Mouse (Mus musculus) cerebellum, adult 2 months (tissue): ENCODE measurements around the gene Myh2. TPM values are rescaled to one million over a fixed set of nuclear protein-coding genes. Genes with fewer than 3 reads are reported as not detected.

Source experiments
- DNase-seq, 2 experiments: peaks; one replicate each; pipeline ENCODE4 v3.0.0; 2021
- H3K27ac ChIP-seq: fragments of 200-500 bp; 2 replicates; pipeline ENCODE4 v1.5.1; 2012; ENCODE audit warnings: low read length, control low read depth, inconsistent platforms; ENCODE audit not compliant: insufficient read depth
- H3K27me3 ChIP-seq: fragments of 200-500 bp; 2 replicates; pipeline ENCODE4 v1.6.1; 2012; ENCODE audit warnings: inconsistent platforms, mild to moderate bottlenecking, low read length, moderate library complexity; ENCODE audit not compliant: control insufficient read depth, insufficient read depth
- H3K4me1 ChIP-seq: fragments of 200-500 bp; 2 replicates; pipeline ENCODE4 v1.6.1; 2011; ENCODE audit warnings: low read length; ENCODE audit not compliant: control insufficient read depth, insufficient read depth
- H3K4me3 ChIP-seq: fragments of 200-500 bp; replicated peaks from 2 replicates; pipeline ENCODE3; 2011; ENCODE audit warnings: mild to moderate bottlenecking, low read depth, low read length, control low read depth; ENCODE audit not compliant: insufficient read depth
- CTCF ChIP-seq: fragments of 200-500 bp; IDR thresholded peaks from 2 replicates; pipeline ENCODE4 v1.5.1; 2011; ENCODE audit warnings: low read depth, mild to moderate bottlenecking, control low read depth, low read length, moderate library complexity, borderline replicate concordance; ENCODE audit not compliant: insufficient read depth
- POLR2A ChIP-seq: fragments of 200-500 bp; IDR thresholded peaks from 2 replicates; pipeline ENCODE4 v1.6.1; 2011; ENCODE audit warnings: low read length, control low read depth, borderline replicate concordance; ENCODE audit not compliant: insufficient read depth
- WGBS: fragments of 180-500 bp; shearing (Covaris S2); methylation state at CpG from one replicate; pipeline ENCODE4 v1.1.7; 2018; 5-methylcytosine and 5-hydroxymethylcytosine counted together
- polyA plus RNA-seq: library from polyadenylated mRNA; depleted of rRNA; stranded (reverse); fragments of >200 nt; gene quantifications from 2 replicates; pipeline ENCODE4 v1.2.3, GENCODE M21; 2012; rRNA removed

Myh2 gene
- polyA plus RNA-seq, 1 experiment = not detected

DNA sequence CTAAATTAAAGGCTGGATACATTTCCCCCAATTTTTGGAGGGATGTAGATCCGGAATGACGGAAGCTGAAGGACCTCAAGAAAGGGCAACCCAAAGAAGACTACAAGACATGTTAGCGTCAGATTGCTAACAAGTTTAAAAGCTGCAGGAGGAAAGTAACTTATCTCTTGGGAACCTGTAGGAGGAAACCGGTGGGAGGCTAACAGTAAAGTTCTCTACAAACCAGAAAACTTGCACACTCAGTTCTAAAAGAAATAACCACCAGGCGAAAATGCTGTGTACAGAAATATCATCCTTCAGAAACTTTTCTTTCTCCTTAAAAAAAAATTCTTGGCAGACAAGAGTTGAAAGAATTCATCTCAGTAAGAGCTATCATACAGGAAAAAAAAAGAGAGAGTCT is 58.3 kb downstream of the Myh2 start:
- Histone ChIP-seq H3K4me1 (no peaks in the 10 kb centered on the region), H3K27me3 (no peaks in the 10 kb centered on the region), H3K4me3 (no peak overlapping the region), H3K27ac (no peak overlapping the region)
- DNase-seq = no peak
- no peak for TF ChIP-seq CTCF
- no peak for TF ChIP-seq POLR2A
- WGBS = 61% methylated on average over 5 of the region's 5 CpGs

DNA sequence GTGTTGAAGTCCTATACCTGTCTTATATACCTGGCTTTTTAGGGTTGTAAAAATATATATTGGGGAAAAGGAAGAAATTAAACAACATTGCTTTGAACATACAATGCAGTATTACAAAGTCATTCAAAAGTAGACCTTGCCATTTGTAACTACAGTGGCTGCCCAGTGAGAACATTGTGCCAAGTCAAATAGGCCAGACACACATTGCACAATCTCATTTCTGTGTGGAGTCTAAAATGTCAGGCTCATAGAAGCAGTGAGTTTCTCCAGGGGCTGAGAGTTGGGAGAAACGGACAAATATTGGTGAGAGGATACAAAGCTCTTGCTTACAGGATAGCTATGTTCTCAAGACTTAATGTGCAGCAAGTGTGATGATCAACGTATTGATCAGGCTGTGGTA is 59.1 kb downstream of the Myh2 start:
- no peak overlapping the region for H3K27ac ChIP-seq
- H3K4me3 ChIP-seq = no peak overlapping the region
- H3K27me3 ChIP-seq = no peaks in the 10 kb centered on the region
- H3K4me1 ChIP-seq = no peaks in the 10 kb centered on the region
- 72% methylated on average over 2 of the region's 2 CpGs for WGBS
- TF ChIP-seq POLR2A (no peak), CTCF (no peak)
- DNase-seq = no peak

DNA sequence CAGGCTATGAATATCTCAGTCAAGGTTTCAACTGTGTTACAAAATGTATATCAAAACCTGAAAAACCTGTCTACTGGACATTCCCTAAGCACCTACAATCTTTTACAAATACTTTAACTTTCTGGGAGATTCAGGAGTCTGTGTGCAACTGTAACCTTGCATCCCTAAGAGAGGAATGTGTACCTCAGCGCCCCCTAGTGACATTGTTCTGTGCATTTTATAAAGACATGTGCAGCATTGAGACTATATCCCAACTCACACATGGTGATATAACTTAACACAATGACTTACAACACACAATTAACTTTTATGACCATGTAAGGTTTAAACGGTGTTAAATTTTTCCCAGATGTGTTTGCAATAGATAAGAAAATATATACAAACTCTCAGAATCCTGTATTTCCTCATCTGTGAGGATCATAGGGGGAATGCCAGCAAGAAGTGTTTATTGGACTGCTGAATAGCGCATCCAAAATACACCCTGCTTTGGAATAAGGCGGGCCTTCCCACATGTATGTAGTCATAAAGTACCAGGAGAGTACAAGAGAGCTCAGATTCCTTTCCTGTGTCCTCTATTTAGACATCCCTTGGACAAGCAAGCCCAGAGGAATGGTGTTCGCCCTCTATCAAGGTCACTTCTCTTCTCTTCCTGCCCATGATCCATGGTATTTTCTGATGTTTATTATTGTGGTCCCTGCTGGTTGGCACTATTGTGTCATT is 65.0 kb downstream of the Myh2 start:
- peak in 1 of 2 experiments; percentile 7 for DNase-seq
- 72% methylated on average over 5 of the region's 5 CpGs for WGBS

DNA sequence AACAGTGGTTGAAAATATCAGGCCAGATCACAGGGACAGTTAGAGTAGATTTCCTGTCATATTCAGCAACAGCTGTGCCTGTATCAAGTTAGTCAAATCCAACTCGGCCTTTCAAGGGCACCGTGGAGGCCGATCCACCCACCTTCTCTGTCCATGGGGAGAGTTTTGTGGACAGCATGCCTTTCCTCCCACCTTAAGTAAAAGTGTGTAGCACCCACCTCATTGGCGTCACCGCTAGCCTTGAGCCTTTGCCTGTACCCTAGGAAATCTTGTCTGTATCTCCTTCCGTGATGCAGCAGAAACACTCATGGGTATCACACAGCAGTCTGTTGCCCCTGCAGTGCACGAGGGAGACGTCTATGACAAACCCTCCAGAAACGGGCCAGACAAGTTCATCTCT is 66.0 kb downstream of the Myh2 start:
- no peaks in the 10 kb centered on the region for H3K27me3 ChIP-seq
- 75% methylated on average over 9 of the region's 9 CpGs for WGBS
- H3K4me1 ChIP-seq = no peaks in the 10 kb centered on the region
- H3K27ac ChIP-seq = no peak overlapping the region
- H3K4me3 ChIP-seq = no peak overlapping the region
- no peak for TF ChIP-seq POLR2A
- no peak for TF ChIP-seq CTCF
- DNase-seq = no peak

More for the DNA sequence above, 65.0 kb downstream of the Myh2 start:
- TF ChIP-seq POLR2A (no peak), CTCF (no peak)
- no peak overlapping the region for H3K27ac ChIP-seq
- no peak overlapping the region for H3K4me3 ChIP-seq
- H3K27me3 ChIP-seq = no peaks in the 10 kb centered on the region
- H3K4me1 ChIP-seq = no peaks in the 10 kb centered on the region

DNA sequence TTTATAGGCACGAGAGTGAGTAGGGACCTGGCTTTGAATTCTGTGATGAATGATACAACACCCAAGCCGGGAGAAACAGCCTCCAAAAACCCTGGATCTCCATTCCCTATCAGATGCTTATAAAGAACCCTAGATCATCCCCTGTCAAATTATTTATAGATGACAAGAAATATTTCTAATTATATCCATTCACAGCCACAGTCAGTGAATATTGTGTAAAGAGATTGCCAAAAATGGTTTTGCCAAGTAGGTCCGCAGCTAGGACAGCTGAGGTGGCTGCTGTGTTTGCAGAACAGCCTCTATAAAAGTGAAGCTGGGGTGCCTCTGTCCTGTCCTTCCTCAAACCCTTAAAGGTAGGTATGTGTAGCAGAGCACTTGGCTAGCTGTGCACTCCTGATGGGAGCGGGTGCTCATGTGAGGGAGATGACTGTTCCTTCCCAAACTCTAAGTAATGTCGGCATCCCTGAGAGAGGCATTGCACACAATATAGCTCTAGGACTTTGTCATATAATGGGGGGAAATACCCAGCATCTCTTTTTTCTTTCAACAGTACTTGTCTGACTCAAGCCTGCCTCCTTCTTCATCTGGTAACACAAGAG is 66.8 kb downstream of the Myh2 start, which contains the start of gene Myh4:
Gene Myh4 (plus strand): TSS at position 549 of the 599 bp plus-strand sequence.
- 56% methylated on average over 5 of the region's 5 CpGs for WGBS
- TF ChIP-seq POLR2A (no peak), CTCF (no peak)
- Histone ChIP-seq H3K4me3 (no peak within 1 kb of the TSS), H3K27ac (no peak within 1 kb of the TSS), H3K4me1 (no peaks in the 10 kb centered on the region), H3K27me3 (no peaks in the 10 kb centered on the region)
- DNase-seq = no peak

DNA sequence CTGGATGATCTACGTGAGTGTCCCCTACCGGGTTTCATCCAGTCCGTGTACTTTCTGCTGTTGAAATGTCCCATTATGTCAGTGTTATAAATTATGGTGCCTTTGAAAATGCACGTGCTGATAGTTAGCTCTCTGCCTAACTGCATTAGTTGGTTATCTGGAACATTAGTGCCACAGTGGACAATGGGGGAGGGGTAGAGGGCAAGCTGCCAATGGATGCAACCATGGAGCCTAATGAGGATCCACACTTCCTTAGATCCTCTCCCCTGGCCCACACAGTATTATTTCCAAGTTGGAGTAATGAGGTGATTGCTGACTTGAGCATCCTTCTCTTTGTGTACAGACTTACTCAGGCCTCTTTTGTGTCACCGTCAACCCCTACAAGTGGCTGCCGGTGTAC is 70.2 kb downstream of the Myh2 start:
- H3K27ac ChIP-seq = no peak overlapping the region
- no peak overlapping the region for H3K4me3 ChIP-seq
- H3K27me3 ChIP-seq = no peaks in the 10 kb centered on the region
- H3K4me1 ChIP-seq = no peaks in the 10 kb centered on the region
- DNase-seq = no peak
- WGBS = 89% methylated on average over 6 of the region's 6 CpGs
- TF ChIP-seq POLR2A (no peak), CTCF (no peak)

Other genes starting within 250 kb of the Myh2 start
- not detected in 2 replicates for gene Tmem238l, start 214.4 kb upstream of the Myh2 start, polyA plus RNA-seq
- gene Tmem220, start 145.9 kb upstream of the Myh2 start, polyA plus RNA-seq = 0.75 and 1.5 TPM in 2 replicates
- gene Adprm, start 118.4 kb upstream of the Myh2 start, polyA plus RNA-seq = 28.9 and 29.0 TPM in 2 replicates
- 7.4 and 8.6 TPM in 2 replicates for gene Sco1, start 118.4 kb upstream of the Myh2 start, polyA plus RNA-seq
- gene Myh3, start 92.7 kb upstream of the Myh2 start, polyA plus RNA-seq = 0.08 and 0.11 TPM in 2 replicates
- not detected in 2 replicates for gene Myh1, start 29.0 kb downstream of the Myh2 start, polyA plus RNA-seq
- gene Myh4, start 67.0 kb downstream of the Myh2 start, polyA plus RNA-seq = 0.02 TPM in 1 of 2 replicates, not detected in the other
- gene Myh8, start 106.1 kb downstream of the Myh2 start, polyA plus RNA-seq = 0.03 TPM in 2 replicates
- gene Myh13, start 150.6 kb downstream of the Myh2 start, polyA plus RNA-seq = 0.75 and 0.87 TPM in 2 replicates